Mouse (Mus musculus): ENCODE measurements around the gene Dcun1d2. TPM values are rescaled to one million over a fixed set of nuclear protein-coding genes. Genes with fewer than 3 reads are reported as not detected.

Gene Dcun1d2
- polyA plus RNA-seq, 1 experiment from 2014 or later: 26.0 TPM

DNA sequence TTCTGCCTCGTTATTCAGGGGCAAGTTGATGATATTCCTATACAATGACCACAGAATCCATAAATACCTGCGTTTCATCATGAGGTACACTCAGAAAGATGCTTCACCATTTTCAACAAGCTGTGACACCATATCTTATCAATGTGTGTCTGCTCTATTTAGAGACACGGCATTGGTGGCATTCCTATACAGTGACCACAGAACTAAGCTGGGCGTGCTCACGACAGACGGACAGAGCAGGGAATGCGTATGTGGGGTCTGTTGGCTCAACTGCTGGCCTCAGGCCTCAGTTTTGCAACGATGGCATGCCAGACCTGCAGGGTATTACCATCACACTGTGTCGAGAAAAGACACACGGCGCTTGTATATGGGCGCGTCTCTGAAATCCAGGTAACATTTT lies 35.1 kb downstream of the Dcun1d2 start:
- Histone ChIP-seq H3K27ac (no peak overlapping the region), H3K4me3 (replicated peaks) (no peak overlapping the region)
- ATAC-seq (replicated peaks; ENCODE audit: low FRiP score): no peak

GRCm38 (mm10) chr8:13244343-13244880 lies 43.5 kb downstream of the Dcun1d2 start:
- peaks cover 13% of the 10 kb centered on the region for H3K27me3 ChIP-seq
- H3K9me3 ChIP-seq (replicated peaks): no peaks in the 10 kb centered on the region
- no peak overlapping the region for H3K4me2 ChIP-seq
- ATAC-seq (replicated peaks; ENCODE audit: low FRiP score): no peak
- no peak overlapping the region for H3K4me3 ChIP-seq (replicated peaks)
- no peak overlapping the region for H3K27ac ChIP-seq
- H3K9ac ChIP-seq: no peak overlapping the region
- H3K36me3 ChIP-seq: no peaks in the 10 kb centered on the region
- no peaks in the 10 kb centered on the region for H3K4me1 ChIP-seq
- 89% methylated on average over 11 of the region's 11 CpGs for WGBS

More for the DNA sequence above, 35.1 kb downstream of the Dcun1d2 start:
- no peak overlapping the region for H3K9ac ChIP-seq
- peaks cover 27% of the 10 kb centered on the region for H3K36me3 ChIP-seq
- H3K9me3 ChIP-seq (replicated peaks): no peaks in the 10 kb centered on the region
- 90% methylated on average over 13 of the region's 13 CpGs for WGBS
- peaks cover 15% of the 10 kb centered on the region for H3K27me3 ChIP-seq
- no peak overlapping the region for H3K4me2 ChIP-seq
- no peaks in the 10 kb centered on the region for H3K4me1 ChIP-seq

GRCm38 (mm10) chr8:13242985-13243870 lies 44.7 kb downstream of the Dcun1d2 start:
- no peak overlapping the region for H3K9ac ChIP-seq
- WGBS: 70% methylated on average over 10 of the region's 10 CpGs
- ATAC-seq (replicated peaks; ENCODE audit: low FRiP score): no peak
- H3K36me3 ChIP-seq: no peaks in the 10 kb centered on the region
- H3K9me3 ChIP-seq (replicated peaks): no peaks in the 10 kb centered on the region
- no peaks in the 10 kb centered on the region for H3K4me1 ChIP-seq
- H3K4me3 ChIP-seq (replicated peaks): no peak overlapping the region
- peaks cover 6% of the 10 kb centered on the region for H3K27me3 ChIP-seq
- no peak overlapping the region for H3K27ac ChIP-seq
- no peak overlapping the region for H3K4me2 ChIP-seq

DNA sequence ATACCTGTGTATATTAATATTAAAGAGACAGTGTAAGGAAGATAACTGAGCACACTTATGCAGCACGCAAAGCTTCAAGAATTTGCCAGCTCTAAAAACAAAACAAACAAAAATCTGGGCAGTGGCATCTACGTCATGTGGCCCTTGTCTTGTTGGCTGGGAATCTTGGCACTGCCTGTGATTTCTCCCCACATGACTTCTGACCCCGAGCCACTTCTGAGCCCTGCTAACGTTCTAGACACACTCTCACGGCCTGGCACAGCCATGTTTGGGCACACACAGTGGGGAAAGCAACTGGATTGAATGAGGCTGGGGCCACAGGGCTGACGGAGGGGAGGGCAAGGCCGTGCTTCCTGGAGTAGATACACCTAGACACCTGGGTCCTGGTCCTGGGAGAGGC lies 47.2 kb downstream of the Dcun1d2 start:
- Histone ChIP-seq H3K9me3 (replicated peaks) (no peaks in the 10 kb centered on the region), H3K4me3 (replicated peaks) (no peak overlapping the region), H3K4me2 (no peak overlapping the region), H3K4me1 (no peaks in the 10 kb centered on the region), H3K27ac (no peak overlapping the region), H3K27me3 (0 out of 2 replicates have a peak, but pooled peaks cover 2% of the 10 kb centered on the region), H3K36me3 (no peaks in the 10 kb centered on the region), H3K9ac (no peak overlapping the region)
- WGBS: 79% methylated on average over 7 of the region's 7 CpGs
- no peak for ATAC-seq (replicated peaks; ENCODE audit: low FRiP score)

DNA sequence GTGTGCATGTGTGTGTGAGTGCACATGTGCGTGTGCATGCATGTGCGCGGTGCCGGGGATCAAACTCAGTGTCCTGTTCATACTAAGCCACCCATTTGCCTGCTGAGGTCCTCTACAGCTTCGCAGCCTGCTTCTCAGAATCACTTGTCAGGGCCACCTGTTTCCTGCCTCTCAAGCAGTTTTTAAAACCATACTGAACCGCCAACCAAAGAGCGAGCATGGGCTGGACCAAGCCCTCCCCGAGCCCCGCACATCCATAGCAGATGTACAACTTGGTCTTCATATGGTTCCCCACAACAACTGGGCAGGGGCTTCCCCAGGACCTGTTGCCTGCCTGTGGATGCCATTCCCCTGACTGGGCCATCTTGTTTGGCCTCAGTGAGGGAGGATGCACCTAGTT lies 47.9 kb downstream of the Dcun1d2 start:
- Histone ChIP-seq H3K4me1 (no peaks in the 10 kb centered on the region), H3K9me3 (replicated peaks) (no peaks in the 10 kb centered on the region), H3K9ac (no peak overlapping the region), H3K4me2 (no peak overlapping the region), H3K36me3 (no peaks in the 10 kb centered on the region), H3K27me3 (0 out of 2 replicates have a peak, but pooled peaks cover 2% of the 10 kb centered on the region), H3K27ac (no peak overlapping the region), H3K4me3 (replicated peaks) (no peak overlapping the region)
- no peak for ATAC-seq (replicated peaks; ENCODE audit: low FRiP score)
- whole genome bisulfite sequencing: 92% methylated on average over 9 of the region's 9 CpGs

DNA sequence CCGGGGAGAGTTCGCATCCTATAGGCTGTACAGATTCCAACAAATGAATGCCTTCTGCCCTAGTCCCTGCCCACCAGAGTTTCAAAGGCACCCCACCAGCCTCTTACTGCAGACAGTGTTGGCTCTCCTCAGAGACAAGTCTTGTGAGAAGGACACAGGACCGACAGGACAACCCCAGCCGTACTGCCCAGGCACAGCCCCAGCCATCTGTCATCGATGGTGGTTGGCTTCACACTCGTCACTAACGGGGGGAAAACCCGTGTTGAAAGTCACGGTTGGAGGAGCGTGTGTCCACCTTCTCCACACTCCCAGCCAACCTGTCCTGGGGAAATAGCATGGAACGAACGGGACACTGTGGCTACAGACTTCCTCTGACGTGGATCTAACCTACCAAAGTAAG lies 53.1 kb downstream of the Dcun1d2 start:
- ATAC-seq (replicated peaks; ENCODE audit: low FRiP score): no peak
- no peaks in the 10 kb centered on the region for H3K36me3 ChIP-seq
- peaks cover 5% of the 10 kb centered on the region; the same call in 1 of the 2 replicates for H3K27me3 ChIP-seq
- no peak overlapping the region for H3K4me2 ChIP-seq
- H3K27ac ChIP-seq: no peak overlapping the region
- H3K4me1 ChIP-seq: no peaks in the 10 kb centered on the region
- H3K9me3 ChIP-seq (replicated peaks): no peaks in the 10 kb centered on the region
- 81% methylated on average over 13 of the region's 13 CpGs for WGBS
- no peak overlapping the region for H3K4me3 ChIP-seq (replicated peaks)
- H3K9ac ChIP-seq: no peak overlapping the region

- no peak overlapping the region for H3K27ac ChIP-seq
- no peak for ATAC-seq (replicated peaks; ENCODE audit: low FRiP score)
- WGBS: 85% methylated on average over 4 of the region's 4 CpGs
Observed at GRCm38 (mm10) chr8:13230471-13230870, 57.5 kb downstream of the Dcun1d2 start.

GRCm38 (mm10) chr8:13229802-13230201 lies 58.1 kb downstream of the Dcun1d2 start:
- H3K27me3 ChIP-seq: peaks cover 7% of the 10 kb centered on the region; the same call in 1 of the 2 replicates
- no peak overlapping the region for H3K27ac ChIP-seq
- no peak overlapping the region for H3K4me2 ChIP-seq
- no peak for ATAC-seq (replicated peaks; ENCODE audit: low FRiP score)
- H3K4me1 ChIP-seq: no peaks in the 10 kb centered on the region
- 58% methylated on average over 12 of the region's 12 CpGs for WGBS
- no peaks in the 10 kb centered on the region for H3K36me3 ChIP-seq
- no peak overlapping the region for H3K4me3 ChIP-seq (replicated peaks)
- no peaks in the 10 kb centered on the region for H3K9me3 ChIP-seq (replicated peaks)
- no peak overlapping the region for H3K9ac ChIP-seq

More at GRCm38 (mm10) chr8:13230471-13230870, 57.5 kb downstream of the Dcun1d2 start:
- Histone ChIP-seq H3K4me1 (no peaks in the 10 kb centered on the region), H3K36me3 (no peaks in the 10 kb centered on the region), H3K4me3 (replicated peaks) (no peak overlapping the region), H3K9me3 (replicated peaks) (no peaks in the 10 kb centered on the region), H3K27me3 (peaks cover 7% of the 10 kb centered on the region; the same call in 1 of the 2 replicates), H3K9ac (no peak overlapping the region), H3K4me2 (no peak overlapping the region)

DNA sequence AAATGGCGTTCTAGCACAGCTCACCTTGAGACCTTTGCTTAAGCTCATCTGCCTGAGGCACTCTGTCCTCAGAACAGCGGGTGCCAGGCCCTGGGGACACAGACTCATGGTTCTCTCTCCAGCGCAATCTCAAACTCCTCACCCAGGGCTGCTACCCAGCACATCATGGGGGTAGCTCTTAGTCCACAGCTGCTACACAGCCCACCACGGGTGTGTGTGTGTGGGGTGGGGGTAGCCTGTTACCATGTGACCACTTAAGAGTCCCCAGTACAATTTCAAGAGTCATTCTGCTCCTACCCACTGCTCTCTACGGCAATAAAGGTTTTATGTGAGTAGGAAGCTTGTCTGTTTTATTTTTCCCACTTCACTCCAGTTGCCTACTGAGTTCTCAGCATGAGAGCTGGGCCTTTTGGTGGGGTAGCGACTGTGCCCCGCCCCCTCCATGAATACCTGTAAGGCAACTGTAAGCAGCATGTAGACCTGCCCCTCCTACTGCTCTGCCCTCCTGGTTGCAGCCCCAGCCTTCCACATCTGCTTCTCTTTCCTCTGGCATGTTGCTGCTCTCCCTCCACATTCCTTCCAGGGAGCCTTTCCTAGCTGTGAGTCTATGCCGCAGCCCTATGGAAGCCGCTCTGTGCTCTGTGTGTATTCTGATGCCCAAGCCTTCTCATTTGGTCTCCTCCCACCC lies 58.9 kb downstream of the Dcun1d2 start:
- Histone ChIP-seq H3K4me3 (replicated peaks) (no peak overlapping the region), H3K4me2 (no peak overlapping the region), H3K9ac (no peak overlapping the region), H3K9me3 (replicated peaks) (no peaks in the 10 kb centered on the region), H3K27me3 (peaks cover 7% of the 10 kb centered on the region; the same call in 1 of the 2 replicates), H3K36me3 (no peaks in the 10 kb centered on the region), H3K27ac (no peak overlapping the region), H3K4me1 (no peaks in the 10 kb centered on the region)
- WGBS: 42% methylated on average over 9 of the region's 9 CpGs
- no peak for ATAC-seq (replicated peaks; ENCODE audit: low FRiP score)

DNA sequence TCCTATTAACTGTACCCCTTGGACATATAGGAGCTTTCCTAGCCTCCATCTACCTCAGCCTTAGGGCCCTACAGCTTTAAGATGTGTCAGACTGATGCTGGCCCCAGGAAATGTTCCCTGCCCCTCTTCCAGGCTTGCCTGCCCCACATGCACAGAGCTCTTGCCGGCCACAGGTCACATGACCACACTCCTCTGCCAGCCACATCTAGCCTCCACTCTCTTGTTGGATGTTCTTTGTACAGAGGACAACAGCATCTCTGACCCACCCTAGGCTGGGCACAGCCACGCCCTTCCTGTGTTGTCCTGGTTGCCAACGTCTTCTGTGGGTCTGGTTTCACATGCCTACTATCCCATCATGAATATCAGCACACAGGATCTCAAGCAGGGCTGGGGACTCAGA lies 60.7 kb downstream of the Dcun1d2 start:
- no peaks in the 10 kb centered on the region for H3K9me3 ChIP-seq (replicated peaks)
- no peak overlapping the region for H3K4me2 ChIP-seq
- no peaks in the 10 kb centered on the region for H3K4me1 ChIP-seq
- 55% methylated on average over 3 of the region's 3 CpGs for WGBS
- H3K9ac ChIP-seq: no peak overlapping the region
- H3K27me3 ChIP-seq: peaks cover 7% of the 10 kb centered on the region; the same call in 1 of the 2 replicates
- no peak overlapping the region for H3K27ac ChIP-seq
- H3K4me3 ChIP-seq (replicated peaks): no peak overlapping the region
- ATAC-seq (replicated peaks; ENCODE audit: low FRiP score): no peak
- no peaks in the 10 kb centered on the region for H3K36me3 ChIP-seq

DNA sequence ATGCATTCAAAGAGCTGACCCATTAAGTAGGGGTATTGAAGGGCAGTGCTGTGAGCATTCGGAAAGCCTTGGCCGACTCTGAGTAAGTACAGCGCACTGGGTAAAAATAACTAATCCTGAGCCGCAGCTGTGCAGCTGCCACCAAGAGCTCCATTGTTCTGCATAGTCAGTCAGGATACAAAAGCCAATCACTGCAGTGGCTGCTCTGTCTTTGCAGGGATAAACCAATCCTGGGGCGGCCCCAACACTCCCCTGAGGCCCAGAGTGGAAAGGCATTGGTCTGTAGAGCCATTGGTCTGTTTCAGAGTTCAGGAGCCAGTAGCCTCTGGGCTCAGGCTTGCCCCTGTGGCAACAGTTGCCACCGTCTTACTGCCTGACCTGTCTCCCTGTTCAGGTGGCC lies 61.6 kb downstream of the Dcun1d2 start:
- H3K9me3 ChIP-seq (replicated peaks): no peaks in the 10 kb centered on the region
- no peak overlapping the region for H3K9ac ChIP-seq
- no peaks in the 10 kb centered on the region for H3K36me3 ChIP-seq
- H3K4me3 ChIP-seq (replicated peaks): no peak overlapping the region
- peaks cover 7% of the 10 kb centered on the region; the same call in 1 of the 2 replicates for H3K27me3 ChIP-seq
- no peaks in the 10 kb centered on the region for H3K4me1 ChIP-seq
- WGBS: 64% methylated on average over 6 of the region's 6 CpGs
- no peak overlapping the region for H3K27ac ChIP-seq
- no peak overlapping the region for H3K4me2 ChIP-seq
- no peak for ATAC-seq (replicated peaks; ENCODE audit: low FRiP score)

DNA sequence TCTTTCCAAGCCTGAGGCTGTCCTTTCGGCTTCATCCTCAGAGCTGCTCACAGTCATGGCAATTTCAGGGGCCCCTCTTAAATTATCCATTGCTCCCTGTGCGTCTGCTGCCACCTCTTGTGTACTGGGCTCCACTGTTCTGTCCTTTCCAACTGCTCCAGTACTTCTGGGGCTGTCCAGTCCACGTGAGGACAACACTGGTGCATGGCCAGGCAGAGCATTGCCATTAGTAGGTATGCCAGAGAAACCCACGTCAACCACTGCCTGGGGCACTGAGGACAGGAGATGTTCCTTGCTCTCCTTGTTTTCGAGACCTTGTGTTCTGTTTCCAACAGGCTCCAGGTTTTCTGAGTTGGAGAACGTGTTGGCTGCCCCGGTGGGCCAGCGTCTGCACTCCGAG lies 63.5 kb downstream of the Dcun1d2 start:
- Histone ChIP-seq H3K27ac (no peak overlapping the region), H3K4me1 (no peaks in the 10 kb centered on the region), H3K4me3 (replicated peaks) (no peak overlapping the region), H3K4me2 (no peak overlapping the region), H3K27me3 (peaks cover 2% of the 10 kb centered on the region; the same call in 1 of the 2 replicates), H3K9me3 (replicated peaks) (no peaks in the 10 kb centered on the region), H3K9ac (no peak overlapping the region), H3K36me3 (no peaks in the 10 kb centered on the region)
- no peak for ATAC-seq (replicated peaks; ENCODE audit: low FRiP score)
- WGBS: 80% methylated on average over 9 of the region's 9 CpGs
